Mouse (Mus musculus): ENCODE measurements around the gene Kctd19.

Gene Kctd19

DNA sequence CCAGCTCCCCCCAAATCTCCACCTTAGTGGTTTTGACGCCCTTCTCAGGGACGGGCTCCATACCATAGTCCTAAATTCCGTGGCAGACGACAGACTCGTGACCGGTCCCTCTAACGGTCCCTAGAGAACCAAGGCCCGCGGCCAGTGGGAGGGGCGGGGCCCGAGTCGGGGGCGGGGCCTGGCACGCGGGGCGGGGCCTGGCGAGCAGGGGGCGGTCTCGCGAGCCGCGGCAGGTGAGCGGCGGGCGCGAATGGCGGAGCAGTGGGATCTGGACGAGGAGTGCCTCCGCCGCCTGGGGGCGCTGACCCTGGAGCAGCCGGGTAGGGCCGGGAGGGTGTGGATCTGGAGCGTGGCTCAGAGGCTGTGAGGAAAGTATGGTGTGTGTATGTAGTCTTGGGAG is at the start of gene Kctd19, which contains the start of gene Lrrc36:
Kctd19 (minus strand) TSS at position 112 of the 400 bp plus-strand sequence.
Lrrc36 (plus strand) TSS at position 181 of the 400 bp plus-strand sequence.
- DNase-seq (ENCODE audit: low spot score in 2 of 2) = no peak

DNA sequence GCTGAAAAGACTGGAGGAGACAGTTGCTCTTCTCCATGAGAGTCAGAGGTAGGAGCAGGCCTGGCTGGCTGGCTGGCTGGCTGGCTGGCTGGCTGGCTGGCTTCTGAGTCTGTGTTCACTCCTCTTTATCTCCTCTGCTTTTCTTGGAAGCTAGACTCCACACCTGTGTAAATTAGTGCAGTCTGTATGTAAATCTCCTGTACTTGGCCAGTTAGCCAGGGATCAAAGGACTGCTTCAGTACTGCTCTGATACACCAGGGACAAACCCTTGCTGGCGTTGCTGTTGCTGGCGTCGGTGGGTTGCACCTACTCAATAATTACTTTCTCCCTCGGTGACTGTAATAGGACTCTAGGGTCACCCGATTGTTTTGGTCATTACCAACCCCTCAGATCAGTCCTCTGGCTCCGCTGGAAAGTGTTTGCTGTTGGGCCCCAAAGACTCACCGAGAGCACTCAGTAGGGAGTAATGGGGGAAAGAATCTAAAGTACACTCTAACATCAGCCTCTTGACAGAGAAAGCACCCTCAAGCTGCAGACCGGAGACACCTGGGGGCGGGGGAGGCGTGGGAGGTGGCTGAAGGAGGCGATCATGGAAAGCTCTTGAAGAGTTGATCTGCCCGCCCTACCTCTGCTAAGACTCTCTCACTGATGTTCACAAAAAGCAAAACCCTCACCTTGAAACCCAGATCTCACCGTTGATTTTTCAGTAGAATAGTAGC is 47.9 kb upstream of the Kctd19 start:
- no peak for DNase-seq (ENCODE audit: low spot score in 2 of 2)

DNA sequence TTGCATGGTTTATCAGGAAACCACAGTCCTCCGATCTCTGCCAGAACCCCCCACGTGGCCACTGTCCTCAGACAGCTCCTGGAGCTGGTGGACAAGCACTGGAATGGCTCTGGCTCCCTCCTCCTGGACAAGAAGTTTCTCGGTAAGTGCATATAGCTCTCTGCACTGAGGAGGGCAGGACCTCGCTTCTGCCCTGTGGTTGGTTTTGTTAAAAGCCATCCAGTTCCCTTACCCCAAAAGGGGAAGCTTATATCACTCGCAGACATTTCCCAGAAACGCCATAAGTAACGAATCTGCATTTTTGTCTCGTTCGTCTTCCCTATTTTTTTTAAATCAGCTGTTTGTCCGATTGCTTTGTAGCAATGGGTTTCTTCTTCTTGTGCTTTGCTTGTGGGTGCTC is 41.9 kb upstream of the Kctd19 start:
- no peak for DNase-seq (ENCODE audit: low spot score in 2 of 2)

DNA sequence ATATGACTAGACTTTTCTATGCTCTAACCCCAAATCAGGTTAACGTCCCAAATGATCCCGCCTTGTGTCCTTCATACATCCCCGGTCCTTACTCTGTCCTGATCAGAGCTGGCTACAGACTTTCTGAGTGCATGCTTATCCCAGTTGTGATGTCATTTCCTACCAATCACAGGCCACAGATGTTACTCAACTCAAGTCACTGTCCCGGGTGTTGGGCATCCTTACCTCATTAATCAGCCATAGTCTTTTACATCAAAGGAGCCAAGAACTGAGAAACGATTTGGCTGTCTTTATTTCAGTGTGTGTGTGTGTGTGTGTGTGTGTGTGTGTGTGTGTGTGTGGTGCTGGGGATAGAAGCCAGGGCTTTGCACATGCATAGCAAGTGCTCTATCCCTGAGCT is 40.8 kb upstream of the Kctd19 start:
- no peak for DNase-seq (ENCODE audit: low spot score in 2 of 2)

DNA sequence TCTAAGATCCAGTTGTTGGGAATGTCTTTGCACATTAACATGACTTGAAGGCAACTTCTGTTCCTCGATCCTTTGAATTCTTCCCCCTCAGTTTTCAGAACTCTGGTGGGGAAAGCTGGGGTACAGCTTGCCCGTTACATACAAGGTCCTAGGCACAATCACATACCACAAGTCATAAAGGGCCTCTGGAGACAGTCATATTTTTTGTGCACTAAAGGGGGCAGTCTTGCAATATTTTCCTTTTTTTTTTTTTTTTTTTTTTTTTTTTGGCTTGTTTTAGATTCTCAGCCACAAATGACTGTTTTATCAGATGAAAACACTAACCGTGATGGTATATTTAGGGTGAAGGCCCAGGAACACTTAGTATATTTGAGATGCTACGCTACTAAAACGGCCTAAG is 40.0 kb upstream of the Kctd19 start:
- no peak for DNase-seq (ENCODE audit: low spot score in 2 of 2)

DNA sequence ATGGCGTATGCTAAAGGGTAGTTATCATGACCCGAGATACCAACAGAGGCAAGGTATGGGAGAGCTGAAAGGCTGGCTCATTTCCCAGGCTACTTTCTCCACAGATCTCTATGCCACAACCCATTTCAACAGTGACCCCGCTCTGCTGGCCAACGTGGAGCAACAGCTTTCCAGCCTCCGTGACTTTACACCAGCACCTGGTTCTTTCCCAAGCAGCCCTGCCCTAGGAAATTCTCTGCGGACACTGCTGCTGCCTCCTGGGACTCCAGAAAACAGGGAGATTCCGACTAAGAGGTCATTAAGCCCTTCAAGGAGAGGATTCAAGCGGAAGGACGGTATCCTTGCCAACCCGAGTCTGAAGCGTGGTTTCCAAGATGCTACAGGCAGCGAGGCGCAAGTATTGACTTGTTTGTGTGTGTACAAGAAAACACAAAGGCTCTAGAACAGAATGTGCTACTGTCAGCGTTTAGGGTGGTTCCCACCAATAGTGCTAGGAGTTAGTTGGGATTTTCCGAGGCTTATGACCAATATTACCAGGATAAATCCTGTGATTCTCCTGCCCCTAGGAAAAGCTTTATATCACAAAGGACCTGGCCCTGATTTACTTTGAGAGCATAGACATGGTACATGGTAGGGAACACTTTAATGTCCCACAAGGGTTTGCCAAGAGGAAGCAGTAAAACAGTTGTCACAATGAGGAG is 38.8 kb upstream of the Kctd19 start:
- no peak for DNase-seq (ENCODE audit: low spot score in 2 of 2)

DNA sequence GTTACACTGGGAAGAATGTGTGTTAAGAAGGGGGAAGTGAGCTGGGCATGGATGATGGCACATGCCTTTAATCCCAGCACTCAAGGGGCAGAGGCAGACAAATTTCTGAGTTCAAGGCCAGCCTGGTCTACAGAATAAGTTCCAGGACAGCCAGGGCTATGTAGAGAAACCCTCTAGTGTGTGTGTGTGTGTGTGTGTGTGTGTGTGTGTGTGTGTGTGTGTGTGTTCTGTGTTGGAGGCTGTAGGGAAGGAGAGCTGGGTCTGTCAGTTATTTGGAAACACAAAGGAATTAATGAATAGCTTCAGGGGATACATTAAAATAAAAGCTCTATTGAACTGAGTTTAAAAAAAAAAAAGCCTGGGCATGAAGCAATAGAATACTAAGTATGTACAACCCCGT is 37.7 kb upstream of the Kctd19 start:
- no peak for DNase-seq (ENCODE audit: low spot score in 2 of 2)

DNA sequence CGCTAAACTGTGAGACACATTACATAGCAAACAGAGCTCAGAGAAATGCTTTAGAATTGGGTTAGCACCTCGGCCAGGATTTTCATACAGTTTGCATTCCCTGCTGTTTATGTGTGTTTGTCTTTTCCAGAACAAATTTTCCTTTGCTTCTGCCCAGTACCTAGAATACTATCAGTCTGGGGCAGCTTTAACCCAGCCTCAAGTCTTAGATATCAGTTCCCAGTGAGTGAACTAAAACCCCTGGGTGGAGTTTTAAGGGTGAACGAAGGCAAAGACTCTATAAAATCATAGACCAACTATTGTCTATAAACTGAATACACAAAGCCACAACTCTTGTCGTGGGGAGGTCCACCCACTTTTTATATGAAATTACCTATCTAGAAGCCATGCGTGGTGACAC is 35.3 kb upstream of the Kctd19 start:
- no peak for DNase-seq (ENCODE audit: low spot score in 2 of 2)

DNA sequence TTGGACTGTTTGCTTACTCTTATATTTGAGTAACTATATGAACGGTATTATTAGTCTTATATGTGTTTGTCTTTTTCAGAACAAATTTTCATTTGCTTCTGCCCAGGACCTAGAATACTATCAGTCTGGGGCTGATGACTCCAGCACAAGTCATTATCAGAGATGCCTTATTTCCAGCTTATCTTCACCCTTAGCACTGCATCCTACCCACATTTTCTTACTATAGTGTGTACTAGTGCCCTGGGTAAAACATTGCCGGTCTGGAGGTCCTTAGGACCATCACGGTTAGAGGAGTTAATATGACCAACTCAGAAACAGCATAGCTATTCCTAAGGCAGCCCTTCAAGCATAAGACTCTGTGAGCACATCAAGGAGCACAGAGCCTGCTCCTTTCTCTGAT is 34.9 kb upstream of the Kctd19 start:
- no peak for DNase-seq (ENCODE audit: low spot score in 2 of 2)

DNA sequence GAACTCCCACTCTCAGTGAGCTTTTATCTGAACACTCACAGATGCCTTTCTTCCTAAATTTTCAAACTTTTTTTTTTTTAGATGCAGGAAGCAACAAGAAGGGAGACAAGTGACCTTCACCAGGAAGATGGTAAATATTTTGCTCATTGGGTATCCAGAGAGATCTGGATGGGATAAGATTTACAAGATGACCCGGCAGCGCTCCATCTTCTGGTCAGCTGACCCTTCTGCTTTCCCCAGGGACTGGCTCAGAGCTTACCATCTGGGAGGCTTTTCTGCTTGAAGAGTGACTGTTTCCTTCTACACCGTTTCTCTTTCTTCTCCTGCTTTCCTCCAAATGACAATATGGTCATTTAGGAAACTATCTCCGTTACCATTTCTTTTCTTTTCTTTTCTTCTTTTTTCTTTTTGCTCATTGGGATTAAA is 32.8 kb upstream of the Kctd19 start:
- no peak for DNase-seq (ENCODE audit: low spot score in 2 of 2)

DNA sequence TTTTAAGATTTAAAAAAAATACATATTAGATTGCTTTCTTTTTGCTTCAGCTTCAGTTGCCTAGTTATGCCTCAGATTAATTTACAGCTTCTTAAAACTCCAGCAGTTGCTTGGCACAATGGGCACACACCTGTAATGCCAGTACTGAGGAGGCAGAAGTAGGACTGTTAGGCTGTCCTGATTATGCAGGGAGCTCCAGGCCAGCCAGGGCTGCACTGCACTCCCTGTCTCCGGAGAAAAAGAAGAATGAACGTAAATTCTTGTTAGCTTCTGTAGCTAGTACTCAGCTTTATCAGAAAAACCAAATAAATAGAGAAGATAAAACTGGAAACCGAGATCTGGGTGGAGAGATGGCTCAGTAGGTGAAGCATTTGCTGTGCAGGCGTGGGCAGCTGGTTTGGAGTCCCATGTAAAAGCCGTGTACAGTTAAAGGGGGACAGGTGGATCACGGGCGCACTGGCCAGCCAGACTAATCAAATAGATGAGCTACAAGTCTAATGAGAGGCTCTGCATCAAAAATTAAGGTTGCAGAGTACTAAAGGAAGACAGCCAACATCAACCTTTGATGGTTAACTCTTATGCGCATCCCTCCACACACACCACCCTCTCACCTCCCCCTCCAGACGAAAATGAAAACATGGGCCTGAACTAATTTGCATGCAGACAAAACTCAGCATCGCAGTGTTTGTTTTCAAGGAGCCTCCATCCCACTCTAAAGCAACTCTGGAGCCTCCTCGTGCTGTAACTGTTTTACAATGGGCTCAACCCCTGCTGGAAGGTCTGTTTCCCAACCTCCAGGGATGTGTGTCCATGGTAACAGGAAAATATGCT is 32.2 kb upstream of the Kctd19 start:
- peak in 1 of 2 experiments; percentile 38 for DNase-seq (ENCODE audit: low spot score in 2 of 2)

DNA sequence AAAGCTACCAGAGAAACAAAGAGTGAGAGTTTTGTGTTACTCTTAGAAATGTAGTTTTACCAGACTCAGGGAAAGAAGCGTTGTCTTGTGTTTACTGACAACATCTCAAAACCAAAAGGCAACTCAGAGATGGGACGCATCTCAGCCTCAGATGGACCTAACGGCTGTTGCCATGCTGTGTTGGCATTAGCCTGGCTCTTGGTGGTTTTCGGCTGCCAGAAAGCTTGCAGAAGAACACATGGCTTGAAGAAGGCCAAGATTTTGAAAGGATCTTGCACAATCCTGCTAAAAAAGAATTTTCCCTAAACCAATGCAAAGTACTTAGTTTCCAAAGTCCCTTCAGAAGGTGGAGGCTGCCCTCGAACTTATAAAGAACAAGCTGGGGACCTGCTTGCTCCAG is 29.4 kb upstream of the Kctd19 start:
- DNase-seq (ENCODE audit: low spot score in 2 of 2) = no peak

DNA sequence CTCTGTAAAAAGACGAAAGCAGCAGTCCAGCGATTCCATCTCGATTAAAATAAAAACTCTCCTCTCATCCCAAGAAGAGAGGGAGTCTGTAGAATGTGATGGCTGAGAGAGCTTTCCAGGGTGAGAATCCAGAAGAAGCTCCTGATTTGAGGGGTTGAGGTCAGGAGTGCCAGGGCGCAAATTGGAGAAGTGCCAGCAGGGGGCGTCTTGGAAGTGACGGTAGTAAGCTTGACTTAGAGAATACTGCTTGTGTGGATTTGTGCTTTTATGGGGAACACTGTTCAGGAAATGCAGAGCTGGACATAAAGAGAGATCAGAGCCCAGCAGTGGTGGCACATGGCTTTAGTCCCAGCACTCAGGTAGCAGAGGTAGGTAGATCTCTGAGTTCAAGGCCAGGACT is 28.1 kb upstream of the Kctd19 start:
- DNase-seq (ENCODE audit: low spot score in 2 of 2) = no peak

DNA sequence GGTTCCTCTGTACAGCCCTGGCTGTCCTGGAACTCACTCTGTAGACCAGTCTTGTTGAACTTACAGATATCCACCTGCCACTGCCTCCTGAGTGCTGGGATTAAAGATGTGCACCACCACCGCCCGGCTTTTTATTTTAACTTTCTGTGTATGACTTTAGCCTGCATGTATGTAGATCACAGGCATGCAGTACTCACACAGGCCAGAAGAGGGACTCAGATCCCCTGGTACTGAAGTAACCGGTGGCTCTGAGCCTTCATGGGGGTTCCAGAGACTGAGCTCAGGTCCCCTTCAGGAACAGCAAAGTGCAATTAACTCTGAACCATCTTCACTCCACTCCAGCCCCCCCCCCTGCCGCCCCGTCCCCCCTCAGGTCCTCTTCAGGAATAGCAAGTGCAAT is 25.6 kb upstream of the Kctd19 start:
- no peak for DNase-seq (ENCODE audit: low spot score in 2 of 2)

DNA sequence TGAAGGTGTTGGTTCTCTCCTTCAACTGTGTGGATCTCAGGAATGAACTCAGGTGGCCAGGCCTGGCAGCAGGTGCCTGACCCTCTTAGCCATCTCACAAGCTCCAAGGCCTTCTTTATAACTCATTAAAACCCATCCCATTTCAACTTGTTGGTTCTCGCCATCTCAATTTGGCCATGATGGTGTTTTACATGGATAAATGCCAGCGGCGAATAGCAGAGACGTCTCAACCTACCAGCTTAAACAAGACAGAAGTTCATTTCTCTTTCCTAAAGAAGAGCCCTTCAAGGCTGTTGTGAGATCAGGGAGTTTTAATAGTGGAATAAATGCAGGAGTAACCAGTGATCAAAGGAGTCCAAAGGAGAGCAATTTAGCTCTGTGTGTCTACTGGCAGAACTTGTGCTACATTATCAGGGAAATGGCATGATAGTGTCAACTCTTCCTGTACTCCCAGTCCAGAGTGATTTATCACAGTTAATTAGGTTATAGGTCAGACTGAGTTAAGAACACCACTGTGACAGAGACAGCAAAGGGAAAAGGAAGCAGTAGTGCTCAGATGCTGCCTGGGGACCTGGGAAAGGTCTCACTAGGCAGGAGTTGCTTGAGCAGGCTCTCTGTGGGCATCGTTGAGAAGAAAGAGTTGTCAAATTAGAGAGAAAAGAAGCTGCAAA is 23.9 kb upstream of the Kctd19 start:
- DNase-seq (ENCODE audit: low spot score in 2 of 2) = no peak

DNA sequence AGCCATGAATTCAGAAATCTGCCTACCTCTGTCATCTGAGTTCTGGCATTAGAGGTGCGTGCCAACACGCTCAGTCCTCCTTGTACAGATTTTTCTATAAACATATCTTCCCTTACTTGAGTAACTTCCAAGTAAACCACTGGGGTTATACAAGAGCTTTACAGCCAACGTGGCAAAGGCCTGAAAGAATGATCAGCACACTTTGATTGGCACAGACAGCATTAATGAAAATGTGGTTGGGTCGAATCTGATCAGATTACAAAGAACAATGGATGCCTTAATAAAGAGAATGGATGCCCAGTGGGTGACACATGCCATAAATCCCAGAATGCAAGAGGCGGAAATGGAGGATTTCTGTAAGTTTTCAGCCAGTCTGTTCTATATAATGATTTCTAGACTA is 22.9 kb upstream of the Kctd19 start:
- DNase-seq (ENCODE audit: low spot score in 2 of 2) = no peak

DNA sequence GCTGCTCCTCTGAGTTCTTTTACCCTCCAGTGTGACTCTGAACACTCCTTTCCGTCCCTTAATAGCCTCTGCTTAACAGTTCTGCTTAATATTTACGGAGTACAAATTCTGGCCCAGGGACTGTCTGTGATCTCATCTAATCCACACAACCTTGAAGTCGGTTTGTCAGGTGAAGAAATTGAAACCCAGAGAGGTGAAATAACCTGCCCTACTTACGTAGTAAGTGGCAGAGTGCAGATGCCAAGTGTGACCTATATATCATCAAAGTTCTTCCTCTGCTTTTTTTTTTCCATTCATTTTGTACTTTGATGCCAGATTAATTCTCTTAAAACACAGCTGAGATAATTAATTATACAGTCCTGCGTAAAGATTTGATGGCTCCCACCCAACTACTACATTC is 20.8 kb upstream of the Kctd19 start:
- no peak for DNase-seq (ENCODE audit: low spot score in 2 of 2)

DNA sequence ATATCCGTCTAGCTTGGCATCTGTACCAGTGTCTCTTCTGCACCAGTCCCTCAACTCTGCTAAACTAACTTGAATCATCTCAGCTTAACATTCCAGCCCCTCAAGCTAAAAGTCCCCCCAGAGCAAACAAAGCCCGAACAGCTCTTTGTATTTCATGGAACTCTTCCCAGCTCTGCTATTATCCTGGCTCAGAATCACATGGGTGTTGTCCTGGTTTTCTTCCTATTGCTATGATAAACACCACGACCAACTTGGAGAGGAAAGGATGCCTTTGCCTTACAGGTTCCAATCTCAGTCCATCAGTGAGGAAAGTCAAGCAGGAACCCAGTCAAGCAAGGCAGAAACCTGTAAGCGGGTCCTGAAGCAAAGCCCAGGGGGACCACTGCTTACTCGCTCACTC is 20.2 kb upstream of the Kctd19 start:
- DNase-seq (ENCODE audit: low spot score in 2 of 2) = no peak

DNA sequence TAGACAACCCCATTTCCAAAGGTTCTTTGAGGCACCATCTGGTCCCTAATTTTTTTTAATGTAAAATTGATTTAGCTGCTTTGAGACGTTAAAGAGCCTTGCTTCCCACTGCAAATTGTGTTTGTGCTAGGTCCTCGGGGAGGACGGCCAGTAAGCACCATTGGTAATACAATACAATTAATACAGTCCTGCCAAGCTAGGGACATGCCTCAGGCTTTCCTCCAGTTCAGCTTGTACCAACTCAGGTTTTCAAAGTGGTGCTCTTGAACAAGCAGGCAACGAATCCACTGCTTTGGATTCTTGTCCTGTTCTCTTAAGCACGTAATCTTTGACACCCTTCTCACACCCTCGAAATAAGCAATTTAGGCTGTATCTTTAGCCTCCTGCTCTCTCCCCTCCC is 19.7 kb upstream of the Kctd19 start:
- DNase-seq (ENCODE audit: low spot score in 2 of 2) = no peak

DNA sequence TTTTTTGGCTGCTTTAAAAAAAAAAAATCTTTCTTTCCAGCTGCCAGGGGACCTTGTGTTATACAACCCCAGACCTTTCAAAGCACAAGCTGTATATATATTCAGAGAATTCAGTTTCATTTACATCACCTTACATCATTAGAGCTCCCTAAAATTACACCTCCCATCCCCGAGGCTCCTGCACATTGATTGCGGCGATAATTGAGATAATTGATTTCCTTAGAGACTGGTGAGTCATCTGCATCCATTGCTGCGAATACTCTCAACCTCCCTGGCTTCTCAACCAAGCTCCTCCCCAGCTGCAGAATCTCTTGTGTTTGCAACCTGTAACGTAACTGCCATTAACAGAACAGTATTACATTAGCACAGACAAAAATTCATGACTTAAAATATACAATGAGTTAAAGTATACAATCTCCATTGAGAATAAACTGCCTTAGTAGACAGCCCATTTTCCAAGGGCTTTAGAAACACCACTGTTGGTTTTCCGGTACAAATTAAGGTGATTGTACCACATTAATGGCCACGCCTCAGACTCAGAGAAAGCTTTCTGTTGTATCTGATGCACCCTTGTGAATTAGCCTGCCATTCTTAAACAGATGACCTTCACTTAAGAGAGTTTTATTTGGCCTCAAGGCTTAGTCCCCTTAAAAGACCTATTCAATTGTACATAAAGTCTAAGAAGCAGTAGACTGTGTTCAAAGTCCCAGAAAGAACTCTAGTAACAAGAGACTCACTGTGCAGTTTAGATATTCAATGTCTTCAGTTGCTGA is 18.6 kb upstream of the Kctd19 start:
- no peak for DNase-seq (ENCODE audit: low spot score in 2 of 2)

DNA sequence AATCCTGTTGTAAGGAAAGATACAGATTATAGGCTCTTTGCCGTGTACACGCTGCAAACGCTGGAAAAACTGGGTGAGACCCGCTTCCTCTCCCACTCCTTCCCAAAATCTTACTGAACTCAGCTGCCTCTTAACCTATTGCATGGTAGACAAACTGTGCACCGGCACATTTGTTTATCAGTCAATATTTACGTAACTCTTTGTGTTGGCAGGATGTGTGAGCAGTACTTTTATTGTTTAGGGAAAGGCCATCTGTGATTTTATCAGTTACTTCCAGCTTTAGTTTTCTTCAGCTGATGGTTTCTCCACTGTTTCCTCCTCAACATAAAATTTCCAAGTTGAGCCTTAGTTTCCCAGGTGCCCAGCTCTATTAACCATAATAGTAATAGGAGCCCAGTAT is 13.6 kb upstream of the Kctd19 start:
- DNase-seq (ENCODE audit: low spot score in 2 of 2) = no peak
